Mouse (Mus musculus) erythroblast, embryonic 14.5 days (primary cell): ENCODE data around the gene Gm49369.

Source experiments
- GATA1 ChIP-seq: IDR thresholded peaks from 2 replicates; pipeline ENCODE4 v1.6.1; 2012; ENCODE audit warnings: low read length, inconsistent platforms, mixed read lengths
- TAL1 ChIP-seq: IDR thresholded peaks from 3 replicates; pipeline ENCODE4 v1.6.1; 2012; ENCODE audit warnings: low read length, inconsistent platforms, mixed read lengths

DNA sequence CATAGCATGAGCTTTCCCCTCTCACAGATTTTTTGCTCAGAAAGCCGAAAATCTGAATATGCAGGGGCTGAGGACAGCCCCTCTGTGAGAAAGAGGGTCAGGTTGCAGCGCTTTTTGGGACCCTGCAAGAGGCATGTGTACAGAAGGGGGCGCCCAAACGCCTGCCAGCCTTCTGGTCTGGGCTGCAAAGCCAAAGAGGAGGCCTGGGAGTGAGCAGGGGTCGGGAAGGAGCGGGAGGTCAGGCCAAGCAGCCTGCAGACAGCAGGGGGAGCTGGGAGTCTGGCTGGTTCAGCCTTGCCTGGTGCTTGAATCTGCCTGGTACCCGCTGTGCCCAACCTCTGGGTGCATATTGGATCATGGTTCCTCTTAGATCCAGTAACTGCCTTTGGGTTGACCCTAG is 45.7 kb upstream of the Gm49369 start:
- TF ChIP-seq GATA1 (no peak), TAL1 (no peak)
